Mouse (Mus musculus): ENCODE measurements around the gene Clpx.

The Clpx gene

GRCm38 (mm10) chr9:65347112-65347850 lies 53.2 kb downstream of the Clpx start:
- no peak for DNase-seq

GRCm38 (mm10) chr9:65353251-65353650 lies 59.2 kb downstream of the Clpx start:
- no peak for DNase-seq

GRCm38 (mm10) chr9:65356561-65356960 lies 62.5 kb downstream of the Clpx start:
- DNase-seq = no peak

- DNase-seq = no peak
These were observed 62.9 kb downstream of the Clpx start for GRCm38 (mm10) chr9:65356971-65357370.

DNA sequence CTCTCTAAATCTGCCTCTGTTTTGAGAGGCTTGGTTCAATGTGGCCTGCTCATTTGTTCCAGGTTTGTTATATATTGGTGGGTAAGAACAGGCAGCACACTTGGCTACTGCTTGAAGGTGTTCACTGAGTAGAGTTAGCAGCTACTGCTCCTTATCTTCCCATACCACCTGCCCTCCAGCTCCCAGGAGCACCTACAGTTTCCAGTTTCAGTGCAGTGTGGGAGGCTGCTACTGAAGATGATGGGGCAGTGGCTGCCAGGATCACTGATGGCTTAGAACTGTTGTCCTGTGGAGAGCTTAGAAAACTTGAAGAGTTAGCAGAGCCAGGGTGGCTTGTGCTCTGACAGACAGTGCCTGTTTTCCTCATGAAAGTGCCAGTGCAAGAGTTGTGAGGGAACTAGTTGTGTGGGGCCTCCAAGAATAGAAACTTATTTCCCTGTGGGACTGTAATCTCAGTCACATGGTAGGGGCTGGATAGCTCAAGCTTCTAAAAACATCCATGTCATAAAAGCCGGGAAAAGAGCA lies 65.0 kb downstream of the Clpx start:
- DNase-seq = no peak

- no peak for DNase-seq
These were observed 66.8 kb downstream of the Clpx start, which contains the start of gene Ubap1l for GRCm38 (mm10) chr9:65360641-65361448. Ubap1l (plus strand) TSS chr9:65361041.

DNA sequence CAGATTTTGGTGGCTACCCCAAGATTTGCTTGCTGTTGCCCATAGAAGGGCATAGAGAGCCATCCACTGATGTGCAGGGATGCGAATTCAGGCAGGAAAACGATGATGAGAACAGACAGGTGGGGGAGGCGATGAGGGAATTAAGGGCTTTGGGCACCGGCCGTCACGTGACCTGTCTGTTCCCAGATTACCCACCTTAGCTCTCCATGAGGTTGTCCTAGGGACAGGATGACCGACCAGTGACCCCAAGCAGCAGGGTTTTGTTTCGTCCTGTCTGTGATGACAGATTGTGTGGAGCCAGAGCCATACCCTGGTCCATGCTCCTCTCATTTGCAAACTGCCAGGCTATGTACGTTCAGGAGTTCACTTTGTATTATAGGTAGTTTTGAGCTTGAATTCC lies 69.6 kb downstream of the Clpx start:
- no peak for DNase-seq

DNA sequence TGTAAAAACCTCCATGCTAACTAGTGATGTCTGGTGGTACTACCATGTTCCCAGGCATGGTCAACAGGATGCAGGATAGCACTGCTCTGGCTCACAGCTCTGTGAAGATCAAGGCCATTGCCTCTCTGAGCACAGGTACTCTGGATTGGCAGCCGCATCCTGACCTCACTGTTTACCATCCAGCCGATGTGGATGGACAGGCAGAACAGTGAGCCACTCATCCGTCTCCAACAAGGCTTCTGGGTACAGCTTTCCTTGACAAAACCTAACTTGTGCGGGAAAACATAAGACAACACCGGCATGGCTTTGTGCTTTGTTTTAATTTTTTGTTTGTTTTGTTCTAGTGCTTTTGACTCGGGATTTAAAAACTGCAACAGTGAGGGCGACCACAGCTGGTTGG lies 71.7 kb downstream of the Clpx start:
- DNase-seq = no peak

DNA sequence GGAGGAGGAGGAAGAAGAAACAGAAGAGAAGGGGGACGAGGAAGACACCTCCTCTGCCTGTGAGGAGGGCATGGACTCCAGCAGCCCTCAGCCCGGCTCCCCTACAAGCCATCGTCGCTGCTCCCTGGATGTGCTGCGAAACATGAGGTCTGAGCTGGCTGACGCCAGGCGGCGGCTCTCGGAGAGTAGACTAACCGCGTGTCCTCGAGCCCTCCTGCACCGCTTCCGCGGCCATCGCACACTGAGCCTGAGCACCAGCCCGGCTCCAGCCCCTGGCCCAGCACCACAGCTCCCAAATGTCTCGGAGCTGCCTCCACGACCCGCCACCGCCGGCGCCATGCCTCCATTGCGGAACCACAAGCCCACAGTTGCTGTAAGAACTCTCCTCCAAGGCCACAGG lies 77.7 kb downstream of the Clpx start:
- no peak for DNase-seq

DNA sequence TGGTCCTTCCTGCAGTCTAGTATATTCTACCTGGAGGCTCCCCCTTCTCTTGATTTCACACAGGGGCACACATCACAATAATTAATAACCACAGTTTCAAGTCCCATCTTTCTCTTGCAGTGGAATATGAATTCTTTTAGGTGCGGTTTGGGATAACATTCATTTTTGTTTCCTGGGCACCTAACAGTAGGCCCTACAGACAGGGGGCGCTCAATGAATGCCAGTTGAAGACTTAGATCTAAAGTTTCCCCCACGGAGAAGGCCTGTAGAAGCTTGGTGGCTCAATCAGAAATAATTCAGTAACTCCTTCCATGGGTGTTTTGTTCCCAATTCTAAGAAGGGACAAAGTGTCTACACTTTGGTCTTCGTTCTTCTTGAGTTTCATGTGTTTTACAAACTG lies 78.4 kb downstream of the Clpx start:
- no peak for DNase-seq

DNA sequence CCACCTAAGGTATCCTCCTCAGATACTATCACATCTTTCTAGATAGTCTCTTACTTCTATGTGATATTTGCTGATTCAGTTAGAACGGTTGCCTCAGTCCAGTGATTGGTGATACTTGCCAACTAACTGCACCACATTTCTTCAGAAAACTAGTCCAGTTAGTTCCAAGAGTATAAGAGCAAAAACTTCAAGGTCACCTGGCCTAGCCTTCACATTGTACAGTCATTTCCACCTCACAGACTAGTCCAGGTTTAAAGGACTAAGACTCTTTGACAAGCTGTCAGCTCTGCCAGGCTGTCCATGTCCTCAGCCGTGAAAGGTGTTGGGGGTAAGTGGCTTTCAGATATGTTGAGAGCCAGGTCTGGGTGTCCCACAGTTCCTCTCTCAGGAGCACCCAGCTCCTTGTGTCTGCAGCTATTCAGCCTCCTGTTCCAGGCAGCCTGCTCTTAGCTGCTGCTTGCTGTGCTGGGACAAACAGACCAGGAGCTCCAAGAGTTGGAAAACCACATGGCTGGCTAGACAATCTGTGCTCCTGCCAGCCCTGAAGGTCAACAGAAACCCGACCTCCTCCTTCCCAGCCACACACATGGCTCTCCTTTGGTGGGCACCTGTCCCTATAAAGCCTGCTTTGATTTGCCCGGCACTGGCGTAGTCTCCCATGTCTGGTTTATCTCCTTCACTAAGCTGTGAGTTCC lies 80.6 kb downstream of the Clpx start:
- no peak for DNase-seq

DNA sequence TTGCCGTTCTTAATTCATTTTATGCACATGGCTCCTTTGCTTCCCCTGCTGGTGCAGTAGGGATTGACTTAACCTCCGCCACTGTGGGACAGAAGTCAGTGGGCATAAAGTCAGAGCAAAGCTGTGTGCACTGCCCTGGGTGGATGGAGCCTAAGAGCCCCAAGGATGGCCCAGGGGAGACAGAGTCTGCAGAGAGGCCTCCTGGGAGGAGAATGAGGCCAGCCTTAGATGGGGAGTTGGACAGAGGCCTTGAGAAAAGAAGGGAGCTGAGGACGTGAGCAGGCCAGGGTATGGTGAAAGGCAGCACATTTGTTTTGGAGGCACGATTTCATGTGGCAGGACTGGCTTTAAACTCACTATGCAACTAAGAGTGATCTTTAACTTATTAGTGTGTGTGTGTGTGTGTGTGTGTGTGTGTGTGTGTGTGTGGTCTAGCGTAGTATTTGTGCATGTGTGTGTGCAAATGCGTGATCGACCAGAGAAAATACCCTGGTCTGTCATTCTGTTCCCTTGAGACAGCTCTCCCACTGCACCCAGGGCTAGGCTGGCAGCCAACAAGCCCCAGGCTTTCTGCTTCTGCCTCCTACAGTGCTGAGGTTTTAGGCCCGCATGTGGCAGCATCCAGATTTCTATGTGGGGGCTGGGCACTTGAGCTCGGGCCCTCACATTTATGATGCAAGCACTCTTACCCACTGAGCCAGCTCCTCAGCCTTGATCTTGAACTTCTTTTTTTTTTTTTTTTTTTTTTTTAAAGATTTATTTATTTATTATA lies 81.3 kb downstream of the Clpx start:
- no peak for DNase-seq

All from B cell, adult 2 months (primary cell).